Mouse (Mus musculus) left cerebral cortex, adult 9 months (tissue): ENCODE data around the gene Il11.

Experiments used
- DNase-seq, 2 experiments: peaks; one replicate each; pipeline ENCODE4 v3.0.0; 2022; ENCODE audit warnings: low spot score in 2 of 2

The Il11 gene

DNA sequence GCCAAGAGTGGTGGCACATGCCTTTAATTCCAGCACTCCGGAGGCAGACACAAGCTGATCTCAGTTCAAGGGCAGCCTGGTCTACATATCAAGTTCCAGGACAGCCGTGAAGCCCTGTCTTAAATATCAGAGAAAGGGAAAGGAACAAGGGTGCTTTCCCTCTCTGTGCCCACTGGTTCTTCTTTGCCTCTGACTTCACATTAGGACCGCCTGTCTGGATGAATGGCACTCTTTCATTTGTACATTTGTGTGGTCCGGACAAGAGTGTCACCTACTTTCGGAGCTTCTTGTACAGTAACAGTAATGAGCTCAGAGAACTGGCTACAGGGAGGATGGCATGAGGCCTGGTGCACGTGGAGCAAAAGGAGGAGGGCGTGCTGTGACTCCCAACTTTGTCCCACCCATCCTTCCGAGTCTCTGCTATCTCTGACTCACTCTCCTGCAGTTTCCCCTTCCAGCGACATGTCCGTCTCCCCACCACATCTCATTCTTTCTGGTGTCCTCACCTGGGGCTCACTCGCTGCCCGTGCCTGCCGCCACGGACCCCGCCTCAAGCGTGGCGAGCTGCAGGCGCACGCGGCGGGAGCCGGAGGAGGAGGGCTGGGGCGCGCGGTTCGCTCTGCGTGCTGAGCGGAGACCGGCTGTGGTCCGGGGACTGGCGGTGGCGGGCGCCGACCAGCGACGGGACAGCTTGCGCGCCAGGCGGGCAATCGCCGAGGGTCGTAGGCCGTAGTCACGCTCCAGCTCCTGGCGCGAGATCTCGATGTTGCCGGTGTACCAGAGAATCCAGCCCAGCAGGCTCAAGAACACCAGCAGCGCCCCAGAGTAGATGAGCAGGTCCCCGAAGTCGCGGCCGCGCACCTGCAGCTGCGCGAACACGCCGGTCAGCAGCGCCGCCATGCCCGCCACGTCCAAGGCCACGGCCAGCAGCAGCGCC lies 6.1 kb upstream of the Il11 start:
- DNase-seq = peak in 1 of 2 experiments; percentile 50

DNA sequence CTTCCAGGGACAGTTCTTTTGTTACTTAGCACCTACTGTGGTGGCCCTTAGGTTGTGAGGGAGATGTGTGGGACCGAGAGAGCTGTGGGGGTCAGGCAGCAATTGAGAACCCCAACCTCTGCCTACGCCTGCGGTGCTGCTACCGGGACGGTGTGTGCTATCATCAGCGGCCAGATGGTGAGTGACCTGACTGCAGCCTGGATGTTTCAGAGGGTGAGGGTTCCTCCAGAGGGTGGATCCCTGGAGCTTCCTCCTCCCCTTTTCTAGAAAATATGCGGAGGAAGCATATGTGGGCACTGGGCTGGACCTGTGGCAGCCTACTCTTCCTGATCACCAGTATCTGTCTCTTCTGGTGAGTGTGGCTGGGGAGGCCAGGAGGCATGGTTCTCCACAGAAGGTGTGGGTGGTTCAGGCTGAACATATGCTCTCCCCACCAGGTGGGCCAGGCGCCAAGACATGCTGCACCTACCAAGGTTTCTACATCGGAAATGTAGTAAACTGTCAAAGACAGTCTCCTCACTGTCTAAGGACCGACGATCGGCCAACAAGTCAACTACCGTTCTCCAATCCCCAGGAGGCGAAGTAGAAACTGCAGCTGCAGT lies 1.1 kb upstream of the Il11 start:
- peak in 1 of 2 experiments; percentile 45 for DNase-seq

DNA sequence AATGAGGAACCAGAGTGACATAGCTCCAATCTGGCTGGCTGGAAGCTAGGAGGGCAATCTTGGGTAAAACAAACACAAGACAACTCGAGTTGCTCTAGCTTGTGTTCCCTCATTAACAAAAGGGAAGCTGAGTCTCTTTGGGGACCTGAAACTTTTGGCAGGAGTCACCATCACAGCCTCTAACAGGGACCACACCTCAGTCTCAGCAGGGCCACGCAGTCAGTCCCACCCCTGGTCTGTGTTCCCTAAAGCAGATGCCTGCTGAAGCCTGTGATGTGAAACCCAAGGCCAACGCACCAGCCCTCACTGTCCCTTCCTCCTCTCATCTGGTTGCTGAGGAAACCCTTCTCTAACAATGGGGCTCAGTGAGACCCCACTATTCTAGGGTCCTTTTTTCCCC lies 529 bp downstream of the Il11 start:
- DNase-seq = no peak

DNA sequence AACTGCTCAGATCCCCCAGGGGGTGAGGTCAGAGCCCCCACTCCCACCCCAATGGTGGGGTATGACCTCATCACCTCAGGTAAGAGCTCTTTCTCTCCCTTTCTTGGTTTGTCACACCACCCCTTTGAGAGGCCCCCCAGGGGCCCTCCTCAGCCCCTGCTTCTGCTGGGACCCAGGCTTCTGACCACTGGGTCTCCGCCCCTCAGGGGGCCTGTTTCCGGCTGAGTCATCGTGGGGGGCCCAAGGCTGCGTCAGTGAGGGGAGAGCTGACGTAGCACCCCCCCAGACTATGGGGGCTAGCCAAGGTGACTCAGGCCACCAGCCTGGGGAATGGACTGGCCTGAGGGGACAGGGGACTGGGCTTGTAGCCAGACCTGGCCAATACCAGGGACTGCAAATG lies 2.7 kb downstream of the Il11 start:
- DNase-seq = no peak

DNA sequence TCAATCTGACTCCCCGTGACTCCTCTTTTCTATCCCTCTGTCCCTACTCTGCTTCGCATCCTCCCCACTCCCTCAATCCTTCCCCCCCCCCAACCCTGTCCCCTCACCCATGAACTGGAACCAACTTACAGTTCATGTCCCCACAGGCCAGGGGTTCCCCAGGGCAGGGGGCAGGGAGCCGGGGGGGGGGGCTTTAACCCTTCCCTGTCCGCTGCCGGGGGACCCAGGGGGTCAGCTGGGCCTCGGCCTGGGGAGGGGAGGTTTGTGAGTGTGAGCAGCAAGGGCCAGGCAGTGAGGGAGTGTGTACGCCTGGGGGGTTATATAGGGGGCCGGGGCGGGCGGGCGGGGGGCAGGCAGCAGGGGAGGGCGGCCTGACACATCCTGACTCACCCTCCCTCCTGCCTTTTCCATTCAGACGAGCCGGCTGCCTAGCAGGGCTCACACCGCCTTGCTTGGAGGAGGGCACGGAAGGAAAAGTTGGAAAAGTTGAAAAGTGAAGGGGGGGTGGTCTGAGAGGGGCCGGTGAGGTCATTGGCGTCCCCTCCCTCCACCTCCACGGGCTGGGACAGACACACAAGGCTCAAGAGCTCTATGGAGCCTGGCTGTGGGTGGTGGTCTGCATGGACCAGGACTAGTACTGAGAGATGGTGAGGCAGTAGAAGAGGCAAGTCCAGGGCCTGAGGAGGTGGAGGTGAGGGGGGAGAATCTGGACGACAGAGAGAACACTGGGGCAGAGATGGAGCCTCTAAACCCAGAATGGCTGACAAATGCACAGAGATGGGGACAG lies 4.6 kb downstream of the Il11 start:
- no peak for DNase-seq

DNA sequence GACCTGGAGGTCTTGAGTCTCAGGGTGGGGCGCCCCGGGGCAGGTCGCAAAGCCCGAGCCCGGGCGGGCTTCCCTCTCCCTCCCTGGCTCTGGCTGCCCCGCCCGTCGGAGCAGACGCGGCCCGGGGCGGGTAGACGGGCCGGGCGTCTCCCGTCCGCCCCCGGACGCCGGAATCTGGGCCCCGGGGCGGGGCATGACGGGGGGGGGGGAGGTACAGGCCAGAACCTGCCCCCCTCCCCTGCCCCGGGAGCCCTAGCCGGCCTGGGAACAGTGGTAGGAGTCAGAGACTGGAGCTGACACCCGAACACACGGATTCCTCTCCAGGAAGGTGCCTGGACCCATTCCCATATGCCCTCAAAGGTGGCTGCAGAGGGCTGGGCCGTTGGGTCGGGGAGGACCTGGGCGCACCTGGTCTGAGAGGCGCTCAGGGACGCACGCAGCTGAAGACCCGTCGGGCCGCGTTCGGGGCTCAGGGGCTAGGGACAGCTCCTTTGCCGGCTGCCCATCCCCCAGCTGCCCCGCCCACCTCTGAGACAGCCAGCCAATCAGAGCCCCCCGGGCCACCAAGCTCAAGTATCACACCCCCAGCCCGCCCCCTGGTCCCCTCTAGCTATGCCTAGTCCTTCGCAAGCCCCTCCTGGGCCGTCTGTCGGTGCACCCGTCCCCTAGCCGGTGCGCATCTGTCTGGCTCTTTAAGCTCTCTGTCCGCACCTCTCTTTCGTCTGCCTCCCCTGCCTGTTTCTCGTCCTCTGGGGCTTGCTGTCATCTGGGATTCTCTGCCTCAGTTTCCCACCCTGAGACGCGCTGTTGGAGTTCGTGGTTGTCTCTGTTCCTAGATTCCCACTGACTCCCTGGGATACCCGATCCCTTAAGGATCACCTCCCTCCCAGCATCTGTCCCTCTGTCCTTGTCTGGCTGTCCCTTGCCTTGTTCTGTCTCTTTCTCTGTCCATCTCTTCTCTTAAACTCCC lies 5.5 kb downstream of the Il11 start:
- DNase-seq = no peak

DNA sequence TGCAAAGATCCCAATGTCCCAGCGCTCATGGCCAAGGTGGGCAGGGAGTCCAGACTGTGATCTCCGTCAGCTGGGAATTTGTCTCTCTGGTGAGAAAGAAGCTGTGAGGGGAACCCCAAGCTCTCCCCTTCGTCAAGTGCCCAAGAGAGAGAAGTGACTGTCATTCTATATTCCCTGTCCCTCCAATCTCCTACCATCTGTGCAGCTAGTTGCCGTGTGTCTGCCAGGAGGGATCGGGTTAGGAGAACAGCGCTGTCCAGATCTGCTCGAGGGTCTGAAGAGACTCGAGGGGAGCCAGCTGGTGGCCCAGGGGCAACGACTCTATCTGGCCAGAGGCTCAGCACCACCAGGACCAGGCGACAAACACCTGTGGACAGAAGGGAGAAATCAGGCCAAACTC lies 6.5 kb downstream of the Il11 start:
- DNase-seq = no peak

DNA sequence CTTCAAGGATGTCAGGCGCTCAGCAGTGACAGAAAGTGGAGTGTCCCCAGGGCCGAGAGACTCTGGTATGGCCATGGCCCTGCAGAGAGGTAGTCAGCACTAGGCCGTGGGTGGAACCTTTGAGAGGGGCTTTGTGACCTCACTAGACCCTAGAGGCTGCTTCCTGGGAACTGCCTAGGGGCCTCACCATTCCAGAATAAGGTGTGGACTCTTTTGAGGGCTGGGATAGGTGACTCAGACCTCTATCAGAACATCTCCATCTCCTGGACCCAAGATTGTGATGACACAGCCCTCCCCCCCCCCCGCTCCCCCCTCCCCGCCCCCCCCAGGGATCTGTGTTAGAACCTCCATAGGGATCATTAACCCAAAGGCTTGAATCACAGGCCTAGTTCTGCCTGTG lies 11.5 kb downstream of the Il11 start, which contains the start of gene Fam71e2:
TSS of gene Fam71e2 (minus strand) at position 101 of the 400 bp plus-strand sequence.
- no peak for DNase-seq

DNA sequence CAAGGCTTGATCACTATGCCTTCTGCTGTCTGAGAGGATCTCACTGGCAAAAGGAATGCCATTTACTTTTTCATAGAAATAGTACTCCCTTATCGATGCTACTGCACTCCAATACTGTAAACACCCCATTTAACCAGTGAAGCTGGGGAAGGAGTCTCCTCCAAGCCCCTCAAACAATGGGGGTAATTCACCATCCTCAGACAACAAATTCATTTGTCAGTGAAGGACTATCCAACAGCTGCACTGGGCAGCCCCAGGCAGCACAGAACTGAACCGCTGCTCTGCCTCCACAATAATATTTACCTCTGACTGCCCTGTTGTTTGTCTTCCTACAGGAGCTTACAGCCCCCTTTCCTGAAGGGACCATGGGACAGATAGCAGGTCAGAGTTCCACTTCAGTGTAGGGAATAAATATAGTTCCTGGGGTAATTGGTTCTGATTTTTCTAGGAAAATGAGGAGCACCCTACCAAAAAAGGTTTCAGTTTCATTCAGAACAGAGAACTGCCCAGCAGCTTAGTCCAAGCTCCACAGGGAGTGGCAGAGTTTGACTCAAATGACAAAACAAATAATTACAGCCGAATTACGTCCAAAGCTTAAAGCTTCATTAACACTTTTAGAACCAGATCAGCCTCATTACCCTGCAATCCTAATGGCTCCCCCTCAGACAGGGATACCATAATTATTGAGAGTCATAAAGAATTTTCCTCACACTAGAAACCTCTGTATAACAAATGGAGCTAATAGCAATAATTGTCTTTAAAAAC lies 17.5 kb downstream of the Il11 start:
- peak in 1 of 2 experiments; percentile 20 for DNase-seq

DNA sequence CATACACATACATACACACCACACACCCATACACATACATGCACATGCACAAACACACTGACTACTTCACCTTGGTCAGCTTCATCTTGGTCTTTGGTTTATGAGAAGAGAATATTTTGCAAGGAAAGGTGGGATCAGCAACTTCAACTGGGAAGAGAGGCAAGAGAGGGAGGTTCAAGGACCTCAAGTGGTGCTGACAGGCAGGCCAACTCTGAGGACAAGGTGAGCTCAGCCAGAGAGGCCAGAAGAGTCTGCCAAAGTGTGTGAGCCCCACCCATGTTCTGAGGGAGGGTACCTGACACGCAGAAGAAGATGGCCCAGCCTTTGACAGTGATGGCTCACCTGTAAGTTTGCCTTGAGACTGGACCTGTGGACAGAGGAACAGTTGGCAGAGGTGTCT lies 23.0 kb downstream of the Il11 start:
- DNase-seq = no peak

DNA sequence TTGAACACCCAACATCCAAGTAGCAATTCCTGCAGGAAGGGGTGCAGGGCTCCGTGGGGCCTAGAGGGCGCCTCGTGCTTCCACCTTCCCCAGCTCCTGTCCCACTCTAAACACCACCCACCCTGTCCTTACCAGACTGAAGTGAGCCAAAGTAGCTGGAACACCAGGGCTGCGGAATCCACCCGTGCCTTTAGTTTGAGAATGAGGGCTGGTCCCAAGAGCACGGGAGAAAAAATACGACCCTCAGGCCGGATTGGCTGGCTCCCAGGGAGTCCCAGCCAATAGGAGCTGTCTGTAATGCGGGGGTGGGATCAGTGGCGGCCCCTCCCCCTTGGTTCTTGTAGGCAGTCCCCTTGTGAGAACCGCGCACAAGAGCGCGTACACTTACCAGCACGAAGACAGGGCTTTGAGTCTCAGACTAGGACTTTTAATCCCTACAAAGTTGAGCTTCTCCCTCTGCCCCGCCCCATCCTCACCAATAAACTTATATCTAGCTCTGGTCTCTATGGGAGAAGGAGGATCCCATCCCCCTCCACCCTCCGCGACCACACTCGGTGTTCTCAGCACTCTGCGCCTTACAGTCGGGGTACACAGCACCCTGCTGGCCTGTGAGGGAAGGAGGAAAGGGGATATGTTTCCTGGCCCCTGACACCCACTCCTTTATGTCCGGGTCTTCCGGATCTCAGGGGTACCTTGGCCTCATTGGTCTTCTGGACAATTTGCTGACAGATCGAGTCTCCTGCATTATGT lies 29.7 kb downstream of the Il11 start, which contains the start of gene Cox6b2:
TSS of gene Cox6b2 (minus strand) at position 274 of the 750 bp plus-strand sequence.
- DNase-seq = peak in 1 of 2 experiments; percentile 48

DNA sequence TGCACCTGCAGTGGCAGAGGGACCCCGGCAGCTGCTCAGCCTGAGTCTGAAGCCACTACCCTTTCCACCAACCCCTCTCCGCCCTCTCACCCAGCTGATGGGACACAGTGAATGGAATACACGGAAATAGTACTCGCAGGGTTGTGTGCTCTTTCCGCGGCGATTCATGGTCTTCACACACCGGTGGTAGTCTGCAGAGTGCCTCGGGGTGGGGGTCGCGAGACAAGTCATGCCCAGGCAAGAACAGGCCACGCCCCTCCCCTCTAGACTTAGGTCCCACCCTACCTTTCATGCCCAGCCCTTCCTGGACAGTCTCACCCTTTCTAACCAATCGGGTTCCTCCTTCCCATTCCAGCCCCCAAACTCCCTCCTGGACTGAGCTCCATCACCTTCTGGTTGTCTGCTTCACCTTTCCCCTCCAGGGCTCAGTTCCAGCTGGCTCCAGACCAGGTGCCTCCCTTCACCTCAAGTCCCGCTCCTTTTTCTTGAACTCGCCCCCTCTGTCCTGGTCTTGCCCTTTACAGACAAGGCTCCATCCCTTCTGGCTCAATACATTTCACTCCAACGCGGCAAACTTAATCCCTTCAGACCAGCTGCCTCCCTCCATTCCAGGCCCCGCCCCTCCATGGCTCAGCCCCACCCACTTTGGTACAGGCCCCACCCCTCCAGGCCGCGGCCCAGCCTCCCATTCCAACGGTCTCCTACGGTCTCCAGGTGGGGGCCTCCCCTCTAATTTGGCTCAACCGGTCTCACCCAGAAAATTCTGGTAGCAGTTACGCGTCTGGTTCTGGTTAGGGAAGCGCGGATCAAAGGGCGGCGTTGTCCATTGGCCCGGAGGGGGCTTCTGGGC lies 30.5 kb downstream of the Il11 start:
- DNase-seq = no peak

DNA sequence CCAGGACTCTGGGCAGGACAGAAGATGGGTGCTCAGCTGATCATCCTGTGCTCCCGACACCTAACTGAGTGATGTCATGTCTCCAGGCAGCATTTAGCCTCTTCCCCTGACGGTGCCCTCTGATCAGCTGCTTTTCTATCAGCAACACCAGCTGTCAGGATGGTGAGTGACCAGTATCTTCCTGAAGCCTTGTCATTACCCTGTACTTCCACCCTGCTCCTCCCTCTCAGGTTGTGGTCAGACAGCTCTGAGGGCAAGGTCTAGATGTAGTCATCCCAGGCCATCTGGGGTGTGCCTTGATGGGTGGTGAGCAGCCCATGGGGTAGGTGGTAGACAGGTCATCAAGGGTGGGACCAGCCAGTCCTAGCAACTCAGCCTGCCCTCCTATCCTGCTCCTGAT lies 33.5 kb downstream of the Il11 start:
- DNase-seq = no peak

DNA sequence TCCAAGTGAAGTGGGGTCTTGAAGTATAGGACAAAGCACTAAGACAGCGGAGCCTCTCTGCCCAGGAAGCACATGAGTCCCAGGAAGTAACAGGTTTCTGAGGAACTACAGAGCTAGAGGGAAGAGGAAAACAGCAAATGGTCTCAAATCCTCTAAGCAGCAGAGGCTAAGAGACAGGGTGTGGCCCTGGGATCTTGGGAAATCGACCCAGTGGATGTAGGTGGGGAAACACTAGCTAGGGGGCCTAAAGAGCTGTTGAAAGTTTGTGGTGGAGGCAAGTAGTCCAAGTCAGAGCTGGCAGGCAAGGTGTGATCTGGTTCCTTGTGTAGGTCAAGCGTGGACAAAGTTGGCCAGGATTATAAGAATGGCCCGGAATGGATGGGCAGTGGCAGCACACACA lies 34.3 kb downstream of the Il11 start:
- no peak for DNase-seq

DNA sequence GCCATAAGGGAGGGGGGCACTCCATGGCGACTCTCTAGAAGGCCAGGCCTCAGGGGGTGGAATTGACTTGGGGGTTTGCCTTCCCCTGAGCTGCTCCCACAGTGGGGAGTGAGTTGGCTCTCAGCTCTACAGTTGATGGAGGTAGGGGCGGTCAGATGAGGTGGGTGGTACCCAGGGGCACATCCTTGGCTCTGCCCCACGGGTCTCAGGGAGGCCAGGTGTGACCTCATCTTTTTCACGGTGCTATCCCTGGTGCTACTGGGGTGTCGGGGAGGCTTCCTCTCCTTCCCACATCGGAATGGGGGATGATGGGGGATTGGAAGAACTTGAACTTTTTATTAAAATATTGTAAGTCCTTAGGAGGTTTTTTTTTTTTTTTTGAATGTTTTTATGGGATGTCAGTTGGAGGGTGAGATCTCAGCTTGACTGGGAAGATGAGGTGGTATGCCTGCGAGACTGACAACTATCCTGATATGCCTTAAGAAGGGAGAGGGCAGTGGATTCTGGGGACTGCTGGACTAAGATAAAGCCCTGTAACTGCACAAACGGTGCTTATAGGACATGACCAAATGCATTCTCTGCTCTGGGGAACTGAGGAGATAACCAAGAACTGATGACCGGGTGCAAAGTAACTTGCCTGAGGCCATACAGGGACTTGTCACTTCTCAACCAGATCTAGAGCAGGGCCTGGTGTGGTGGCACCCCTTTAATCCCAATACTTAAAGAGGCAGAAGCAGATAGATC lies 35.3 kb downstream of the Il11 start:
- no peak for DNase-seq

DNA sequence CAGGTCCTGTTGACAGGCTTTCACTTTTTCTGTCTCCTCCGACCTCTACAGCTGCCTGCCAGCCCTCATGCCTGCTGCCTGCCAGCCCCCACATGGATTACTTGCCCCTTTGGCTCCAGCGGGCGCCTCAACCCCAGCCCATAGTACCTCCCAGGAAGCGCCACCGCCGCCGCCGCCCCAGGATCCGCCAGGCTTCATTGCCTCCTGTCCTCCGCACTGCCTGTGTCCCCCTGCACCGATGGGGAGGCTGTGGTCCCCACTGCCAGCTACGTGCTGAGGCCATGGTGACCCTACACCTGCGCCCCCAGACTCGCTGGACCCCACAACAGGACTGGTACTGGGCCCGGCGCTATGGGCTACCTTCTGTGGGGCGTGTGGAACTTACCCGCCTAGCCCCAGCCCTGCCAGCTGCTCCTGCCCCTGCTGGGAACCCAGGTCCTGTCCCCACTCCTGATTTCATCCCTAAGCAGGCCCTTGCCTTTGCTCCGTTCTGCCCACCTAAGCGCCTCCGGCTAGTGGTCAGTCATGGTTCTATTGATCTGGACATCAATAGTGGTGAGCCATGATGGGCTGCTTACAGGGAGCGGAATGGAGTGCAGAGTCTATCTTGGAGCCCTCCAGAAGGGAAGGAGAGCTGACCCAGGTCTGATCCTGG lies 36.2 kb downstream of the Il11 start:
- no peak for DNase-seq

DNA sequence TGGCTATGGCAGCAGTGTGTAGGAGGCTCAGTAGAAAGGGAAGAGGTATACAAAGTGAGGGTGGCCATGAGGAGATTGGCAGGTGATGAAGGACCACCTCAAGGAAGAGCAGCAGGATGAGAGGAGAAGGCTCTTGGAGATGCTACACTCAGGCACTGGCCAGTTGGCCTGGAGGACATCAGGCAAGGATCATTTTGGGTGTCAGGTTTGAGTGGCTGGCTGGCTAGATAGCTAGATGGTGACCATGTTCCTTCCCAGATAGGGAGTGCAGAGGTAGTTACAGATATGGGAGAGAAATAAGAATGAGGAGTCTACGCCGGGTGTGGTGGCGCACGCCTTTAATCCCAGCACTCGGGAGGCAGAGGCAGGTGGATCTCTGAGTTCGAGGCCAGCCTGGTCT lies 37.8 kb downstream of the Il11 start:
- DNase-seq = no peak
